Mouse (Mus musculus) neural tube, embryonic 12.5 days (tissue): ENCODE data around the gene Mllt10. TPM values are rescaled to one million over a fixed set of nuclear protein-coding genes. Genes with fewer than 3 reads are reported as not detected.
"Not testable (repeated sequence)": the region's sequence is repeated elsewhere in the genome, so short reads cannot be mapped to it uniquely, and the experiment has no call there.

Experiments
- ATAC-seq: fragments of 200-750 bp; cut with Nextera tagmentation; 2 replicates; pipeline ENCODE4 v1.8.0; 2017; ENCODE audit warnings: low read depth, mild to moderate bottlenecking, moderate TSS enrichment, moderate library complexity; ENCODE audit not compliant: low FRiP score
- H3K27ac ChIP-seq: fragments of 300-500 bp; sonication (generic); 2 replicates; pipeline ENCODE4 v1.5.1; 2016
- H3K27me3 ChIP-seq: fragments of 300-500 bp; sonication (generic); replicated peaks from 2 replicates; pipeline ENCODE4 v1.6.1; 2016; ENCODE audit warnings: mild to moderate bottlenecking
- H3K36me3 ChIP-seq: fragments of 300-500 bp; sonication (generic); 2 replicates; pipeline ENCODE4 v1.6.1; 2016; ENCODE audit warnings: mild to moderate bottlenecking
- H3K4me1 ChIP-seq: fragments of 300-500 bp; sonication (generic); 2 replicates; pipeline ENCODE4 v1.6.1; 2016
- H3K4me2 ChIP-seq: fragments of 300-500 bp; sonication (generic); replicated peaks from 2 replicates; pipeline ENCODE4 v1.6.1; 2016; ENCODE audit warnings: mild to moderate bottlenecking
- H3K4me3 ChIP-seq: fragments of 300-500 bp; sonication (generic); 2 replicates; pipeline ENCODE4 v1.5.1; 2016
- H3K9ac ChIP-seq: fragments of 300-500 bp; sonication (generic); 2 replicates; pipeline ENCODE4 v1.6.1; 2016; ENCODE audit warnings: mild to moderate bottlenecking
- H3K9me3 ChIP-seq: fragments of 300-500 bp; sonication (generic); 2 replicates; pipeline ENCODE4 v1.6.1; 2016; ENCODE audit warnings: mild to moderate bottlenecking
- WGBS: fragments of 180-500 bp; shearing (Covaris S2); methylation state at CpG from one replicate; pipeline ENCODE4 v1.1.7; 2016; 5-methylcytosine and 5-hydroxymethylcytosine counted together
- polyA plus RNA-seq: library from polyadenylated mRNA; unstranded; fragments of >200 nt; fragmentation: Nextera tagmentation; extraction: Ambion mirVana; gene quantifications from 2 replicates; pipeline ENCODE4 v1.2.1, GENCODE M21; 2016

Gene Mllt10
- polyA plus RNA-seq, 1 experiment from 2014 or later, result 60.5 TPM

GRCm38 (mm10) chr2:18071947-18072346, 16.9 kb downstream of the Mllt10 start:
- ATAC-seq, result no peak

GRCm38 (mm10) chr2:18080182-18080860, 25.3 kb downstream of the Mllt10 start:
- Histone ChIP-seq H3K9ac (no peak overlapping the region), H3K27me3 (no peaks in the 10 kb centered on the region), H3K4me2 (no peak overlapping the region), H3K27ac (no peak overlapping the region), H3K36me3 (peaks cover 42% of the 10 kb centered on the region), H3K4me1 (no peaks in the 10 kb centered on the region), H3K9me3 (no peaks in the 10 kb centered on the region), H3K4me3 (no peak overlapping the region)
- WGBS, result 84% methylated on average over 2 of the region's 2 CpGs
- ATAC-seq, result no peak

More at GRCm38 (mm10) chr2:18071947-18072346, 16.9 kb downstream of the Mllt10 start:
- no peak overlapping the region for H3K4me2 ChIP-seq
- H3K36me3 ChIP-seq, result peaks cover 23% of the 10 kb centered on the region
- no peak overlapping the region for H3K9ac ChIP-seq
- H3K27ac ChIP-seq, result no peak overlapping the region
- 93% methylated on average over 2 of the region's 2 CpGs for WGBS
- H3K4me1 ChIP-seq, result no peaks in the 10 kb centered on the region
- no peaks in the 10 kb centered on the region for H3K27me3 ChIP-seq
- no peak overlapping the region for H3K4me3 ChIP-seq
- H3K9me3 ChIP-seq, result no peaks in the 10 kb centered on the region

- WGBS, result 94% methylated on average over 3 of the region's 3 CpGs
- H3K27ac ChIP-seq, H3K27me3 ChIP-seq, ATAC-seq, H3K4me3 ChIP-seq, H3K4me1 ChIP-seq, H3K9me3 ChIP-seq, H3K9ac ChIP-seq, H3K4me2 ChIP-seq: not testable (repeated sequence)
- H3K36me3 ChIP-seq, result peaks cover 58% of the 10 kb centered on the region
Measured at GRCm38 (mm10) chr2:18087695-18088094, 32.7 kb downstream of the Mllt10 start.

GRCm38 (mm10) chr2:18093858-18094257, 38.8 kb downstream of the Mllt10 start:
- H3K27ac ChIP-seq, result no peak overlapping the region
- H3K27me3 ChIP-seq, result no peaks in the 10 kb centered on the region
- no peaks in the 10 kb centered on the region for H3K9me3 ChIP-seq
- H3K36me3 ChIP-seq, result peaks cover 31% of the 10 kb centered on the region
- no peak for ATAC-seq
- H3K9ac ChIP-seq, result no peak overlapping the region
- no peak overlapping the region for H3K4me2 ChIP-seq
- no peak overlapping the region for H3K4me3 ChIP-seq
- 80% methylated on average over 1 of the region's 1 CpGs for WGBS
- no peaks in the 10 kb centered on the region for H3K4me1 ChIP-seq

- Histone ChIP-seq H3K4me1 (no peaks in the 10 kb centered on the region), H3K9me3 (no peaks in the 10 kb centered on the region), H3K36me3 (peaks cover 30% of the 10 kb centered on the region), H3K27me3 (no peaks in the 10 kb centered on the region), H3K27ac (no peak overlapping the region), H3K4me3 (no peak overlapping the region), H3K4me2 (no peak overlapping the region), H3K9ac (no peak overlapping the region)
- ATAC-seq, result no peak
Measured at GRCm38 (mm10) chr2:18094319-18094718, 39.3 kb downstream of the Mllt10 start.

- no peak for ATAC-seq
Measured at GRCm38 (mm10) chr2:18095804-18096203, 40.8 kb downstream of the Mllt10 start.

GRCm38 (mm10) chr2:18100914-18101313, 45.9 kb downstream of the Mllt10 start:
- no peak overlapping the region for H3K9ac ChIP-seq
- WGBS, result 89% methylated on average over 2 of the region's 2 CpGs
- ATAC-seq, result no peak
- H3K4me3 ChIP-seq, result no peak overlapping the region
- H3K4me2 ChIP-seq, result no peak overlapping the region
- no peaks in the 10 kb centered on the region for H3K9me3 ChIP-seq
- H3K36me3 ChIP-seq, result peaks cover 23% of the 10 kb centered on the region
- H3K4me1 ChIP-seq, result no peaks in the 10 kb centered on the region
- no peaks in the 10 kb centered on the region for H3K27me3 ChIP-seq
- no peak overlapping the region for H3K27ac ChIP-seq

More at GRCm38 (mm10) chr2:18095804-18096203, 40.8 kb downstream of the Mllt10 start:
- Histone ChIP-seq H3K27ac (no peak overlapping the region), H3K9me3 (no peaks in the 10 kb centered on the region), H3K9ac (no peak overlapping the region), H3K4me3 (no peak overlapping the region), H3K4me2 (no peak overlapping the region), H3K4me1 (no peaks in the 10 kb centered on the region), H3K36me3 (peaks cover 29% of the 10 kb centered on the region), H3K27me3 (no peaks in the 10 kb centered on the region)
- 75% methylated on average over 2 of the region's 2 CpGs for WGBS

- no peak for ATAC-seq
- Histone ChIP-seq H3K9me3 (no peaks in the 10 kb centered on the region), H3K4me2 (no peak overlapping the region), H3K27me3 (no peaks in the 10 kb centered on the region), H3K4me1 (no peaks in the 10 kb centered on the region), H3K4me3 (no peak overlapping the region), H3K27ac (no peak overlapping the region), H3K36me3 (0 out of 2 replicates have a peak, but pooled peaks cover 5% of the 10 kb centered on the region), H3K9ac (no peak overlapping the region)
Measured at GRCm38 (mm10) chr2:18107561-18107960, 52.5 kb downstream of the Mllt10 start.

GRCm38 (mm10) chr2:18108214-18108613, 53.2 kb downstream of the Mllt10 start:
- no peak overlapping the region for H3K4me2 ChIP-seq
- H3K9ac ChIP-seq, result no peak overlapping the region
- H3K4me1 ChIP-seq, result no peaks in the 10 kb centered on the region
- H3K9me3 ChIP-seq, result no peaks in the 10 kb centered on the region
- no peak overlapping the region for H3K4me3 ChIP-seq
- 0 out of 2 replicates have a peak, but pooled peaks cover 5% of the 10 kb centered on the region for H3K36me3 ChIP-seq
- no peak for ATAC-seq
- no peak overlapping the region for H3K27ac ChIP-seq
- no peaks in the 10 kb centered on the region for H3K27me3 ChIP-seq
- 95% methylated on average over 3 of the region's 3 CpGs for WGBS

- Histone ChIP-seq H3K4me3 (no peak overlapping the region), H3K27me3 (no peaks in the 10 kb centered on the region), H3K4me2 (no peak overlapping the region), H3K27ac (no peak overlapping the region), H3K9me3 (no peaks in the 10 kb centered on the region), H3K4me1 (no peaks in the 10 kb centered on the region), H3K9ac (no peak overlapping the region), H3K36me3 (peaks cover 9% of the 10 kb centered on the region)
- no peak for ATAC-seq
Measured at GRCm38 (mm10) chr2:18111411-18111810, 56.4 kb downstream of the Mllt10 start.

- Histone ChIP-seq H3K9me3 (no peaks in the 10 kb centered on the region), H3K4me1 (no peaks in the 10 kb centered on the region), H3K27ac (no peak overlapping the region), H3K4me3 (no peak overlapping the region), H3K27me3 (no peaks in the 10 kb centered on the region), H3K36me3 (peaks cover 9% of the 10 kb centered on the region), H3K4me2 (no peak overlapping the region), H3K9ac (no peak overlapping the region)
- no peak for ATAC-seq
- WGBS, result 85% methylated on average over 3 of the region's 3 CpGs
Measured at GRCm38 (mm10) chr2:18116432-18116831, 61.4 kb downstream of the Mllt10 start.

GRCm38 (mm10) chr2:18138131-18138530, 83.1 kb downstream of the Mllt10 start:
- Histone ChIP-seq H3K9ac (no peak overlapping the region), H3K9me3 (no peaks in the 10 kb centered on the region), H3K4me2 (no peak overlapping the region), H3K36me3 (peaks cover 26% of the 10 kb centered on the region), H3K4me1 (no peaks in the 10 kb centered on the region), H3K27me3 (no peaks in the 10 kb centered on the region), H3K27ac (no peak overlapping the region), H3K4me3 (no peak overlapping the region)
- WGBS, result 92% methylated on average over 2 of the region's 2 CpGs
- ATAC-seq, result no peak

- Histone ChIP-seq H3K27ac (no peak overlapping the region), H3K9ac (no peak overlapping the region), H3K27me3 (no peaks in the 10 kb centered on the region), H3K4me3 (no peak overlapping the region), H3K9me3 (no peaks in the 10 kb centered on the region), H3K36me3 (peaks cover 26% of the 10 kb centered on the region), H3K4me1 (no peaks in the 10 kb centered on the region), H3K4me2 (no peak overlapping the region)
- no peak for ATAC-seq
- WGBS, result 96% methylated on average over 5 of the region's 5 CpGs
Measured at GRCm38 (mm10) chr2:18139646-18140045, 84.6 kb downstream of the Mllt10 start.
